Mouse (Mus musculus) small intestine, adult 2 months (tissue): ENCODE measurements at regions not wholly inside any gene's neighbourhood (a gene's known extent, or its start where the extent isn't known, plus 50 kb on each side); places are given as distances from the start of the nearest gene placed in this dataset.

ENCODE experiments used
- H3K27ac ChIP-seq: fragments of 200-500 bp; 2 replicates; pipeline ENCODE4 v1.5.1; 2012; ENCODE audit warnings: low read depth, low read length, control low read depth, inconsistent platforms; ENCODE audit not compliant: insufficient read depth
- H3K27me3 ChIP-seq: fragments of 200-500 bp; 2 replicates; pipeline ENCODE4 v1.6.1; 2012; ENCODE audit warnings: mild to moderate bottlenecking, moderate library complexity, low read length, inconsistent platforms; ENCODE audit not compliant: control insufficient read depth, insufficient read depth
- H3K36me3 ChIP-seq: fragments of 200-500 bp; 2 replicates; pipeline ENCODE4 v1.6.1; 2012; ENCODE audit warnings: mild to moderate bottlenecking, low read length, control low read depth, inconsistent platforms; ENCODE audit not compliant: control insufficient read depth, insufficient read depth
- H3K4me1 ChIP-seq: fragments of 200-500 bp; 2 replicates; pipeline ENCODE4 v1.6.1; 2012; ENCODE audit warnings: low read length, inconsistent platforms, mixed read lengths; ENCODE audit not compliant: control insufficient read depth, insufficient read depth, insufficient read length
- H3K4me3 ChIP-seq: fragments of 200-500 bp; 2 replicates; pipeline ENCODE4 v1.5.1; 2012; ENCODE audit warnings: low read depth, mild to moderate bottlenecking, control low read depth, inconsistent platforms, low read length, moderate library complexity
- CTCF ChIP-seq: fragments of 200-500 bp; IDR thresholded peaks from 2 replicates; pipeline ENCODE4 v1.5.1; 2012; ENCODE audit warnings: low read depth, mild to moderate bottlenecking, control low read depth, inconsistent platforms, low read length, moderate library complexity, mixed read lengths; ENCODE audit not compliant: insufficient replicate concordance, insufficient read length; ENCODE audit errors: extremely low read depth
- POLR2A ChIP-seq: fragments of 200-500 bp; IDR thresholded peaks from 2 replicates; pipeline ENCODE4 v1.6.1; 2012; ENCODE audit warnings: low read depth, mild to moderate bottlenecking, control low read depth, inconsistent platforms, low read length, moderate library complexity
- WGBS: fragments of 180-500 bp; shearing (Covaris S2); methylation state at CpG from one replicate; pipeline ENCODE4 v1.1.7; 2018; 5-methylcytosine and 5-hydroxymethylcytosine counted together

DNA sequence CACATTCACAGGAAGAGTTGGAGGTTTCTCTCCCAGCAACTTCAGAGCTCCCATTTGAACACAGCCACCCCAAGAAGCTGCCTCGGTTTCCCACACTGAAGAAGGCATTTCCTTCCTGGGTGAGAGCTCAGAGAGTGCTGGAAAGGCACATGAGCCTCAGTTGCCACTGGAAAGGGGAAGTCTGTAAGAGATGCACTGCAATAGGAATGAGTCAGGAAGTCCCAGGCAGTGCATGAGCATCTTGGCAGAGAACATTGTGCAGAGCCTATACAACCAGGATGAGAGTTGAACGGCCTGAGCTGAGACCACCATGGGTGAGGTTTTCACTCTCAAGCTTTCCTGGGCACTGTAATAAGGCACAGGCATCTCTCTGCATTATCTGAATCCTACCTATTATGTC is 244.4 kb downstream of the Irs2 start:
- Histone ChIP-seq H3K4me1 (peaks cover 5% of the 10 kb centered on the region; the same call in 1 of the 2 replicates), H3K4me3 (no peak overlapping the region), H3K27me3 (no peaks in the 10 kb centered on the region), H3K36me3 (no peaks in the 10 kb centered on the region), H3K27ac (no peak overlapping the region)
- 75% methylated on average over 2 of the region's 2 CpGs for WGBS
- TF ChIP-seq POLR2A: no peak
- no peak for TF ChIP-seq CTCF

- WGBS: 62% methylated on average over 11 of the region's 11 CpGs
- Histone ChIP-seq H3K4me1 (peaks cover 5% of the 10 kb centered on the region; the same call in 1 of the 2 replicates), H3K27ac (no peak overlapping the region)
These were observed 246.5 kb downstream of the Irs2 start for GRCm38 (mm10) chr8:10761694-10762305.

DNA sequence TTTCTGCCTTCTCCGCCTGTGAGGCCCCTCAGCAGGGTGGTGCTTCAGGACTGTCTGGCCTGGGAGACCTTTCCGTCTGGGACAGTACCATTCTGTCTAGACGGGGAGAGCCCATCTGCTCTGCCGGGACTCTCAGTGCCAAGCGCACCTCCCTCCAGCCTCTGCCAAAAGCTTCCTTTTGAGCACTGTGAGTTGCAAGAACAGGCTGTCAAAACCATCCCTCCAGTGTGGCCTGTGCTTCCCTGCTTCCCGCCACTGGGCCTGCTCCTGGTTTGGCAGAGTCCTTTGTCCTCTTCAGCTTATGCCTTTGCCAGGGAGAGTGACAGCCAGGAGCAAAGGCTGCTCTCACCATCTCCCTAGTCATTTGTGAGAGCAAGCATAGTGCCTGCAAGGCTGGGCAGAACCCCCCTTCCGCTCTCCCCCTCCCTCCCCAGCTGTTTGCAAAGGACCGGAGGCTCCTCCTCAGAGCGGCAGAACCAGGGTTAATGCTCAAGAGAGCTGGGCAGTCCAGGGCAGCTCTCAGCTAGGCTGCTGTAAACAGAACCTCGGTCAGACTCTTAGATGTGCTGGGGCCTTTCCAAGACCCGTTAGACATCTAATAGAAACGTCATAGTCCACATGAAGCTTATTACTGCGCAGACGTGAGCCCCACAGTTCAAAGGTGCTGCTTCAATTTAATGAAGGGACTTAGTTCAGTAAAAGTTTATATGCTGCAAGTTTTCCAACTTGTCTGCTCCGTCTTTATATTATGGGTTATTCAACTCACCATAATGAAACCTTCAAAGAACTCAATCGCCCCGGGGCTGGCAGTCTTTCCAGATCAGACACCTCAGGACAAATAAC is 247.2 kb downstream of the Irs2 start:
- WGBS: 25% methylated on average over 17 of the region's 17 CpGs
- no peak overlapping the region for H3K27ac ChIP-seq
- TF ChIP-seq CTCF (no peak), POLR2A (no peak)
- peaks cover 5% of the 10 kb centered on the region; the same call in 1 of the 2 replicates for H3K4me1 ChIP-seq
- no peaks in the 10 kb centered on the region for H3K36me3 ChIP-seq
- no peaks in the 10 kb centered on the region for H3K27me3 ChIP-seq
- no peak overlapping the region for H3K4me3 ChIP-seq

More at GRCm38 (mm10) chr8:10761694-10762305, 246.5 kb downstream of the Irs2 start:
- no peaks in the 10 kb centered on the region for H3K36me3 ChIP-seq
- H3K4me3 ChIP-seq: no peak overlapping the region
- TF ChIP-seq CTCF (no peak), POLR2A (no peak)
- H3K27me3 ChIP-seq: no peaks in the 10 kb centered on the region

GRCm38 (mm10) chr8:10760231-10760630 is 248.0 kb downstream of the Irs2 start:
- 71% methylated on average over 6 of the region's 6 CpGs for WGBS
- Histone ChIP-seq H3K36me3 (no peaks in the 10 kb centered on the region), H3K27ac (no peak overlapping the region), H3K4me1 (peaks cover 5% of the 10 kb centered on the region; the same call in 1 of the 2 replicates), H3K27me3 (no peaks in the 10 kb centered on the region), H3K4me3 (no peak overlapping the region)
- TF ChIP-seq CTCF (no peak), POLR2A (no peak)

DNA sequence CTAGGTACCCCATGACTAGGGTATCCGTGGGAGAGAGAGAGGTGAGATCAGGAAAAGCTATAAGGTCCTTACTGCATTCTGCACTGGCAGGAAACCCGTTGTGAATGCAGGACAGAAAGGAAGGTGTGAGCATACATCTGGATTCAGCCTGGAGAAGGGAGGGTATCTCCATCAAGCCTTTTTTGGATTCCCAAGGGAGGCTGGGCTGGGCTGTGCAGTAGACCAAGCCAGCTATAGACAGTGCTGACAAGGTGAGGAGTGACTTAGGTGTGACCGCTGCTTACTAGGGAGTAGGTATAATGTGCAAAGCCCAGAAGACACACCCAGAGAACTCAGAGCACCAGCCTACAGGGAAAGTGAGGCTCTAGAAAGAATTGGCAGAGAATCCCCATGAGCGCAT is 250.1 kb downstream of the Irs2 start:
- no peak overlapping the region for H3K4me3 ChIP-seq
- H3K36me3 ChIP-seq: no peaks in the 10 kb centered on the region
- H3K27me3 ChIP-seq: no peaks in the 10 kb centered on the region
- peaks cover 5% of the 10 kb centered on the region; the same call in 1 of the 2 replicates for H3K4me1 ChIP-seq
- WGBS: 86% methylated on average over 4 of the region's 4 CpGs
- TF ChIP-seq CTCF (no peak), POLR2A (no peak)
- no peak overlapping the region for H3K27ac ChIP-seq

GRCm38 (mm10) chr8:10754986-10755308 is 253.3 kb downstream of the Irs2 start:
- H3K36me3 ChIP-seq: no peaks in the 10 kb centered on the region
- WGBS: 83% methylated on average over 4 of the region's 4 CpGs
- H3K27me3 ChIP-seq: no peaks in the 10 kb centered on the region
- no peak overlapping the region for H3K4me3 ChIP-seq
- no peak overlapping the region for H3K27ac ChIP-seq
- TF ChIP-seq CTCF (no peak), POLR2A (no peak)
- H3K4me1 ChIP-seq: no peaks in the 10 kb centered on the region

- TF ChIP-seq CTCF (no peak), POLR2A (no peak)
- Histone ChIP-seq H3K4me1 (no peaks in the 10 kb centered on the region), H3K27me3 (no peaks in the 10 kb centered on the region), H3K36me3 (no peaks in the 10 kb centered on the region), H3K4me3 (no peak overlapping the region), H3K27ac (no peak overlapping the region)
- whole genome bisulfite sequencing: 54% methylated on average over 13 of the region's 13 CpGs
These were observed 253.8 kb downstream of the Irs2 start for GRCm38 (mm10) chr8:10754232-10754985.
